Mouse (Mus musculus): Measurements from ENCODE around the gene Dkkl1.
"Not testable (repeated sequence)": the region's sequence is repeated elsewhere in the genome, so short reads cannot be mapped to it uniquely, and the experiment has no call there.

The Dkkl1 gene

DNA sequence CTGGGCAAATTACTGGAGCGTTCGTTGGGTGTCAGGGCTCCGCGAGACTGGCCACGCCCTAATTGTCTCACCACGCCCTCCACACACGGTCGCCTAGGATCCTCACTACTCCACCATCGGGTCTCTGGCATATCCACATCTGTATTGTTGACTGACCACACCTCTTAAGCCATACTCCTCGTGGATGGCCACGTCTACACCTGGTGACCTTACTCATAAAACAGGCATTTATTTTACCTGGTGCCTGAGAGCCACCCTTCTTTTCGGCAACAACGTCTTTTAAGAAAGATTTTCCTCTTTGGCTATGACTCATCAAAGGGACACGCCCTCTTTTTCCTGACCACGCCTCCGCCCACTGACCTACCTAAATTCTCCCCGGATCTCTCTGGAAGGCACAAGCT, at the start of gene Dkkl1:
Dkkl1 (minus strand) TSS at position 297 of the 401 bp plus-strand sequence.
- in situ Hi-C loops (cut with MboI, MseI), result no loop called here

DNA sequence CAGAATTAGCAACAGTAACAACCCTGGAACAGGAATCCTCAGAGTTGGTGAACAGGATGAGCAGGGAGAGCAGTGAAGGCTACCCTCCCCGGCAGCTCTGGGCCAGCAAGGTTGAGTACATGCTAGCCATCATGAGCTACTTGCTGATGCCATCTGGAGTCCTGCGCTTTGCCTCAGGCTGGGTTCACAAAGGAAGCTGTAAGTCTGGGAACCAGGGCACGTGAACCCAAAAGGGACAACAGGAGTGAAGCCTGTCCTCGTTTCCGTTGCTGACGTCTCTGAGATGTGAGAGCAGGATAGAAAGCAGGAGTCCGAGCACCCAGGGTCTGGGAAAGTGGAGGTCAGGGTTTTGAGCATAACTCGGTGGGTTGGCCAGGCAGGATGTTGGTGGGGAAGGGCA, 47.3 kb upstream of the Dkkl1 start:
- in situ Hi-C loops (cut with MboI, MseI), result no loop called here

GRCm38 (mm10) chr7:45257063-45257840, 45.3 kb upstream of the Dkkl1 start:
- in situ Hi-C loops (cut with MboI, MseI), result no loop called here

DNA sequence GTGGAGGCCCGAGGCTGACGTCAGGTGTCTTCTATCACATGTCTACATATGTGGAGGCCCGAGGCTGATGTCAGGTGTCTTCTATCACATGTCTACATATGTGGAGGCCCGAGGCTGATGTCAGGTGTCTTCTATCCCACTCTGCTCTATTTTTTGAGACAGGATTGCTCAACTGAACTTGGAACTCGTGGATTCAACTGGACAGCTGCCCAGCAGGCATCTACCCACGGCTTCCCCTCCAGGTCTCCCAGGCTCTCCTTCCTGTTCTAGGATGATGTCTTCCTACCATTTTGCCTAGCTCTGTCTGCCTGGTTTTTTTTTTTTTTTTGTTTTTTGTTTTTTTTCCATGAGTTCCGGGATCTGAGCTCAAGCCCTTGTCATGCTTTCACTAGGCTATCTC, 43.9 kb upstream of the Dkkl1 start:
- in situ Hi-C loops (cut with MboI, MseI), result not testable (repeated sequence)

- in situ Hi-C loops (cut with MboI, MseI), result no loop called here
These were observed 41.9 kb upstream of the Dkkl1 start for GRCm38 (mm10) chr7:45253806-45254205.

GRCm38 (mm10) chr7:45247666-45248065, 35.7 kb upstream of the Dkkl1 start:
- in situ Hi-C loops (cut with MboI, MseI), result no loop called here

GRCm38 (mm10) chr7:45241389-45241749, 29.4 kb upstream of the Dkkl1 start:
- in situ Hi-C loops (cut with MboI, MseI), result no loop called here

- in situ Hi-C loops (cut with MboI, MseI), result no loop called here
These were observed 28.9 kb upstream of the Dkkl1 start, which contains the start of gene Slc6a16 for GRCm38 (mm10) chr7:45240633-45241388. TSS of gene Slc6a16 (plus strand) at chr7:45241085.

DNA sequence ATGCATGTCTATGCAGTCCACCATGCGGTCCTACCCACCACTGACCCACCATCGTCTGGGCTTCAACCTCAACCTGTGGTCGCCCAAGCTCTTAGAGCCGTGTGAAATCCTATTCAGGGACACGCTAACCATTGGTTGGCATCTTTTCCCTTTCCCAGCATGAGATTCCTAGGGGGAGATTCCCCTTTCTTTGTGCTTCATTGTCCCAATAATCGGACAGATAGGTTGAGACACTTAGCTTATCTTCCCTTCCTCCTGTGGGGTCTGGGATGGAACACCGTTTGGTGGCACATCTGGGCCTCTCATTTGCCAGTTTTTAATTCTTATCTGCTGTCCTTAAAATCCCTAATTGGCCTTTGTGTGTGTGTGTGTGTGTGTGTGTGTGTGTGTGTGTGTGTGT, 28.2 kb upstream of the Dkkl1 start:
- in situ Hi-C loops (cut with MboI, MseI), result no loop called here

DNA sequence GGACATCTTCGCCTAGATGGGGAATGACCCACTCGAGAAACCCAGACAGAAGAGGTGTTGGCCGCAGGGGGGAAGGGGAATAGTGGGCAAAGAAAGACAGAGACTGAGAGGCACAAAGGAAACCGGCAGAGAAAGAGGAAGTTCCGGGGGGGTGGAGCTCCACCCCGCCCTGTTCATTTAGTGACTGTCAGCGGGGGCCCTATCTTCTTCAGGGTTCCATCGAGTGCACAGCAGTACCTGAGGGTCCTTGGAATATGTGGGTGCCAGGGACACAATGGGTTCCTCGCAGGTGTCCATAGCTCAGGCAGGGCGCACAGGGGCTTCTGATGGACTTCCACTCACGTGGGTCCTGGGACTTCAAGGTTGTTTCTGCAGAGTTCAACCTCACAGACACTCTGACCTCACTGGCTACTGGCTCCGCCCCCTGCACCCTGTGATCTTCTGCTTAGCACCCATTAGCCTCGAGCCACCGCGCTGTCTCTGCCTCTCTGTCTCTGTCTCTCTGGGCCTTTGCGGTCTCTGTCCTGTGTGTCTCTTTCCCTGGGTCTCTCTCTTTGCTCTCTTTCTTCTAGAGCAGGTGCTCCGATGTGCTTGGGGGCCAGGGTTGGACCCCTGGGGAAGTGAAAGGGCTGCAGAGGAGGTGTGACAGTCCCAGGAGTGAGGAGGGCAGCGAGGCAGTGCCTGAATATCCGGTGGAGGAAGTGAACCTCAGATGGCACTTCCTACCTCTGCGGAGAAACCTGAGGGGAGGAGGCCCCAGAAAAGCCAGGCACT, 27.0 kb upstream of the Dkkl1 start, which contains the start of gene Cd37:
Cd37 (minus strand) TSS at position 393 of the 774 bp plus-strand sequence.
- in situ Hi-C loops (cut with MboI, MseI), result no loop called here

GRCm38 (mm10) chr7:45237747-45238699, 26.1 kb upstream of the Dkkl1 start:
- in situ Hi-C loops (cut with MboI, MseI), result no loop called here

DNA sequence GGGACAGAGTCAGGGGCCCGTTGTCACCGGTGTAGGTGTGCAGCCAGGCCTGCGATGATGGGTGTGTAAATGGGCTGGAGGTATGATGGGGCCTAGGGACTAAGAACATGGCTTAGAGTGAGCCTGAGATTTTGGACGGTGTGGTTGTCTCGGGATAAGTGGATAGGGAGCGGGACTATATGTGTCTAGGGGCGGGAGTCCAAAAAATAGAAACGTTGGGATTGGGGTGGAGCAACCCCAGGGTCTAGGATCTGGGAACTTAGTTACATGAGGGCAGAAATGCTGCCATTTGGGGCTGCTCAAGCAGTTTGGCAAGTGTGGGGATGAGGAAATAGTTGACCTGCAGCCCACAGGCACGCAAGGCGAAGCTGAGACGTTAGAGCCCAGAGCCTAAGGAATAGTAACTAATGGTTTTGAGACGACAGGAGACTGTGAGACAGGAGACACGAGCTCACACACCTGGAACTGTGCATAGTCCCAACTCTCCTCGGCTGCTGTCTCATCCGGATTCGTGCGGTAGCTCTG, 23.8 kb upstream of the Dkkl1 start:
- in situ Hi-C loops (cut with MboI, MseI), result no loop called here

- in situ Hi-C loops (cut with MboI, MseI), result no loop called here
These were observed 23.1 kb upstream of the Dkkl1 start for GRCm38 (mm10) chr7:45234922-45235571.

DNA sequence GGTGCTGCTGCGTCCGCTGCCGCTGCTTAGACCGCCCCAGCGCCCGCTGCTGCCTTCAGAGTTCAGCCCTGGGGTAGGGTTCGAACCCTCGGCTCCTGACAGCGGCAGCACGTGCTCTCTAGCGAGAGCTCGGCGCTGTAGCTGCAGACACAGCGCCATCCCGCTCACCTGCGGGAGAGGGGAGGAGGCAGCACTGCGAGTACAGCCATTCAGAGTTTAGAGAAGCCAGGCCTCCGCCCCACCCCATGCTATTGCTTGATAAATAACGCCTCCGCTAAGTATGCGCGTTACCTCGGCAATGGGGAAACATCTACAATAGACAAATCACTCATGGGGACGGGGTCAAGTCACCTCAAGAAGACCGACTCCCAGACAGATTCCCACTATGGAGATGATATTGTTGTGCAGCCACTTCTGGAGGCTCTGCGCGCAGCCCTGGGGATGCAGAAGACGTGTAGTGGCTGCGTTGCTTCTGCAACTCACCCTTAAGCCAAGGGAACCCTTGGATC, 22.4 kb upstream of the Dkkl1 start:
- in situ Hi-C loops (cut with MboI, MseI), result no loop called here

- in situ Hi-C loops (cut with MboI, MseI), result no loop called here
These were observed 21.8 kb upstream of the Dkkl1 start for GRCm38 (mm10) chr7:45233580-45234332.

DNA sequence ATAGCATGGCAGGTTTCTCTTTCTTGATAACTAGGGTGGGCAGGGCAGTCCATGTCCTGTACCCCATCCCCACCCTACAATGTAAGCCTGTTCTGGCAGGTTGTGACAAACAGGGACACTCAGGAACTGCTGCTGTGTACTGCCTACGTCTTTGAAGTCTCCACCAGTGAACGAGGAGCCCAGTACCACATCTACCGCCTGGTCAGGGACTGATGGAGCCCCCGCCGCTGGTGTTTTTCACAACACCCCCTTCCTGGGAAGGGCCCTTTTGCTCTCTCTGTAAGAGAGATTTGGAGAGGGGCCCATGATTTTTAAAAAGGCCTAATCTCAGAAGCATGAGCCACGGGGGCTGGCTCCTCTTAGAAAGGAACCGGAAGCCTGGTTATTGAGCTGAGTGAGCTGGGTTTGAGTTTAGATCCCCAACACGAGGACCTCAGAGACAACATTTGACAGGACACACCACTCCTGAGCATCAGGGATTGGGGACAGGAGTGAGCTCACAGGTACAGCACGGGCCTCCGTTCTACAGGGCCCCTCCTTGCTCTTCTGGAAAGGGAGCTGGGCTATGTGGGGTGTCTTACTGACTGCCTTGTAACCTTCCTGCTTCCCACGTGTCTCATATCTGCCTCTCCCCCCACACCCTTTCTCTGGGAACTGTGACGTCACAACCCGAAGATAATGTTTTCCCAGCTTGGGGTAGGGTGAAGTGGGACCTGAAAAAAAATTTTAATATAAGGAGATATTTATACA, 20.9 kb upstream of the Dkkl1 start:
- in situ Hi-C loops (cut with MboI, MseI), result no loop called here

GRCm38 (mm10) chr7:45231941-45232340, 20.0 kb upstream of the Dkkl1 start:
- in situ Hi-C loops (cut with MboI, MseI), result no loop called here

DNA sequence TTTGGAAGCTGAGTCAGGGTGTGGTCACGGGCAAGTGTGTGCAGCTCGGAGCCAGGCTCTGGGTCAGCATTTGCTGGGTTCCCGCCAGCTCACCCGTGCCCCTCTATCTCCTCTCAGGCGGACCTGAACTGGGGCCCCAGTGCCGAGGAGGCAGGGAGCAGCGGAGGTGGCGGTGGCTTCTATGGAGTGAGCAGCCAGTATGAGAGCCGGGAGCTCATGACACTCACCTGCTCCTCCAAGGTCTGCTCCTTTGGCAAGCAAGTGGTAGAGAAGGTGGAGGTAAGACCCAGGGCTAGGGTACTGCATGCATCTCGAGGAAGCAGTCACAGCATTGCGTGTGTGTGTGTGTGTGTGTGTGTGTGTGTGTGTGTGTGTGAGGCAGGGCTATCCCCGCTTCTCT, 19.2 kb upstream of the Dkkl1 start:
- in situ Hi-C loops (cut with MboI, MseI), result no loop called here
